Mouse (Mus musculus) brain, embryonic 14.5 days (tissue): Measurements from ENCODE around the gene Rad51b.

ENCODE experiments used
- CTCF ChIP-seq: fragments of 200-500 bp; IDR thresholded peaks from 2 replicates; pipeline ENCODE4 v1.5.1; 2012; ENCODE audit warnings: inconsistent platforms, mild to moderate bottlenecking, moderate library complexity, borderline replicate concordance; ENCODE audit not compliant: insufficient read depth, insufficient read length; ENCODE audit errors: extremely low read depth
- POLR2A ChIP-seq: fragments of 200-500 bp; IDR thresholded peaks from 2 replicates; pipeline ENCODE4 v1.6.1; 2012; ENCODE audit warnings: mild to moderate bottlenecking, inconsistent platforms, borderline replicate concordance; ENCODE audit not compliant: poor library complexity, insufficient read depth, insufficient read length, severe bottlenecking; ENCODE audit errors: extremely low read depth

GRCm38 (mm10) chr12:79346198-79346733 lies 49.2 kb downstream of the Rad51b start:
- TF ChIP-seq CTCF (no peak), POLR2A (no peak)
